Mouse (Mus musculus) gastrocnemius, adult 8-10 months (tissue): Measurements from ENCODE around the gene Pdzph1. TPM values are rescaled to one million over a fixed set of nuclear protein-coding genes. Genes with fewer than 3 reads are reported as not detected.
A peak's percentile ranks its signal among the peaks of the same experiment; 100 is the strongest.

Source experiments
- DNase-seq, 2 experiments: peaks; one replicate each; pipeline ENCODE4 v3.0.0; 2022; ENCODE audit warnings: low spot score in 2 of 2
- total RNA-seq, 4 experiments: library from RNA; stranded (reverse); gene quantifications; 2 replicates each; pipeline ENCODE4 v1.2.4; 2022

Gene Pdzph1
- not detected for total RNA-seq

DNA sequence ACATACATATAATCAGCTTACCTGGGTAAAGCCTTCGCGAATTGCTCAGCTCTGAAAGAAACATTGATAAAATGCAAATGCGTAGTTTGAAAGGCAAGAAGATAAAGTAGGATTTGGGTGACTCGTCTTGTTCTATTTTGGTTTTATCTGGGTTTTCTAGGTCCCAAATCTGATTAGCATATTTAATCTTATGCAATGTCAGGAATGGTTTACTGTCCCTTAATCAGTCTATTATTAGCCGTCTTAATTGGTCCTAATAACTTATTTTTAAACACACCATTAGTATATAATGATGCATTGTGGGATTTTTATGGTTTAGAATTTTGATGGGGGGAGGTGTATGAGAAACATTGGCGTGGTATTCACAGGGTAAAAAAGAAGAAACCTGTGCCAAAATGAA lies at the start of gene Pdzph1:
TSS of gene Pdzph1 (minus strand) at position 101 of the 400 bp plus-strand sequence.
- DNase-seq: no peak

- no peak for DNase-seq
Observed at GRCm38 (mm10) chr17:59039754-59040153, 48.6 kb upstream of the Pdzph1 start.

GRCm38 (mm10) chr17:59033445-59033844 lies 42.3 kb upstream of the Pdzph1 start:
- no peak for DNase-seq

- DNase-seq: no peak
Observed at GRCm38 (mm10) chr17:59026336-59026735, 35.2 kb upstream of the Pdzph1 start.

- no peak for DNase-seq
Observed at GRCm38 (mm10) chr17:59024502-59024901, 33.3 kb upstream of the Pdzph1 start.

DNA sequence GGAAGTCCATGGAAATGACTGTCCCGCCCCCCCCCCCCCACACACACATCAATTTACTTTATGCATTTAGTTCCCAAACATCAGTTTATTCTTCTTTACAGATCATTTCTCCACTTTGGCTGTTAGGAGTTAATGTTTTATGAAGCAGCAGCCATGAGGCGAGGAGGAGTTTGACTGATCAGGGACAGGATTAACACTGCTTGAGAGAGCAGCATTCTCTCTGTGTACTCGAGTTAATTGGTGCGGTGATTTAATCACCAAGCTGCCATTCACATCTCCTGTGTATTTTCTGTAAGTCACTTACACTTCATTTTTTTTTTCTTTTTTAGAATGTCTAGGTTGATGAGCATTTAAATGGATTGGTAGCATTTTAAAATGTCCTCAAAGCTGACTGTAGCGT lies 32.8 kb upstream of the Pdzph1 start:
- no peak for DNase-seq

- DNase-seq: no peak
Observed at GRCm38 (mm10) chr17:59018666-59019065, 27.5 kb upstream of the Pdzph1 start.

- DNase-seq: peak; percentile 47 to 61
Observed at GRCm38 (mm10) chr17:59013091-59013459, 21.9 kb upstream of the Pdzph1 start, which contains the start of gene Nudt12. Nudt12 (minus strand) TSS chr17:59013372.

GRCm38 (mm10) chr17:59012421-59013090 lies 21.4 kb upstream of the Pdzph1 start:
- DNase-seq: no peak

GRCm38 (mm10) chr17:59011546-59012307 lies 20.6 kb upstream of the Pdzph1 start:
- no peak for DNase-seq

DNA sequence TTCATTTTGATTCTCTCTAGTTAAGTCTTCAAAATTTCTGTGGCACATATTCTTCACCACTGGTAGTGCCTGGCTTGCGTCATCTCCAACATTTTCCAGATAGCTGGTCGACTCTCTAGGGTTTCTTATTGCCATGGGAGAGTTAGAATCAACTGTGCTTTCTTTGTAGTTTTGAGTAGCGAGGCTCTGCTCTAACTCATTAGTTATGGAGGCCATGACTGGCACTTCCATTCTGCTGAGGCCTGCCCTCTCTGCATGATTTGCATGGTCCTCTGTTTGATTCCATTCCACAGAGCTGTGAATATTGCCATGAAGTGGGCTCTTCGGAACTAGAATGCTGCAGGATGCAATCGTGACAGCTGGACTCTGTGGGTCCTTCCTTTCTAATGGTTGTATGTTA lies 17.9 kb downstream of the Pdzph1 start:
- no peak for DNase-seq

DNA sequence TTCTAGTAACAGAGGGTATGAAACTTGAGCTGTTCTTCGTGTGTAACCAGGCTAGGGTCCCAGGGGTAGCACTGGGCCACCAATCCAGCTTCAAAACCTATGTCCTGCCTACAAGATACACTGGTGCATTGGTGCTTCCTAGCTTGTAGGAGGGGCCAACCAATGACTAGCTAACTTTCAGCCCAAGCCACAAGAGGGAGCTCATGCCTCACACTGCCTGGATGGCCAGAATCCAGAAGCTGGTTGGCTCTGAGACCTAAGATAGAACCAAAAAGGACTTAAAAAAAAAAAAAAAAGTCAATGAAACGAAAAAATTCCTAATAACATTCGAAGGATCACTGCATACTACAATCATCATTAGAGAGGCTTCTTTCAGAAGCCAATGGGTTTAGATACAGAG lies 31.3 kb downstream of the Pdzph1 start:
- DNase-seq: no peak

DNA sequence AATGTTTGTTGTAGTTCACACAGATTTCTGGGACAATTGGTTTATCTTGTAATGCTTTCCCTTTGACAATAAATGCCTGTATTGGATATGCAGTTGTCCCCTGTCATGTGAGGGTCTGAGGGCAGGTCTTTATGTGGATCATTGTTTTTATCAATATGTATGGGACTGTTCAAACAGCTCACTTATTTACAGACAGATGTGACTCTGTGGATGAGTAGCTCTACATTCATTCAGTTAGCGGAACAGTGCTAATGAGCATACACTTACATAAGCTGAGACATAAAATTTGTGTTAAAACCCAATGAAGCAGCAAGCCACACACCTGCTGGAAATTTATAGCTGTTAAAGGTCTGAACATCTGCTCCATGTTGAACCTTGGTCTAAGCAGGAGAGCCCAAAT lies 34.1 kb downstream of the Pdzph1 start:
- DNase-seq: no peak

DNA sequence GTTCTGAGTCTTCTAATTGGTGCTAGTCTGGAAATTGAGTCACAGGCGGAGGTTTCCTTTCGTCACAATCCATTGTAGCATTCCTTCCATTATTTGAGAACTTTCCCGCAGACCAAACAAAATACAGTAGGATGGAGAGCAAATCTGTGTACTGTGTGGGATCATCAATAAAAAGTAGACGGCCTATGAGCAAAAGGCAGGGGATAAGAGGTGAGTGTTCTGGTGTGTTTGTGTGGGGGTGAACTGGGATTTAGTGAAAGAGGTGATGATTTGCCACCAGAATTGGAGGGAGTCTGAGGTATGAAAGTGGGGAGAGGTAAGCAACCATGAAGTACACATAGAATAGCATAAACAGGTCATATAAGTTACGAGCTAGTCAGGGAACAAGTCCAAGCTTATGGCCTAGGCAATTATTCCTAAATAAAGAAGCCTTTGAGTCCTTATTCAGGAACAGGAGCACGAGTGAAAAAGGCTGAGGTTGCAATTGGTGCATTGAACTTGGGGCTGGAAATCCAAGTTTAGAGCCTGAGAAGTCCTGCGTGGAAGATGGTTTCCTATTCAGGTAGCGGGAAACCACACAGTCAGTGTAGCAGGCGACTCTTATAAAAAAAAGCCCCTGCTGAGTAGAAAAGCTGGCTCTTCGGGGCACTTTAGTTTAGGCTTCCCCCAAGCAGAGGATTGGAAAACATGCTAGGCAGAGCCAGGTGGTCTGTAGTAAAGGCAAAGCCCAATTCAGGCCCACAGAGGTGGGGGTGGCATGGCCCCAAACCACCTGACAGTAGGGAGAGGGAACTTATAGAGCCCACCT lies 48.0 kb downstream of the Pdzph1 start:
- DNase-seq: no peak

DNA sequence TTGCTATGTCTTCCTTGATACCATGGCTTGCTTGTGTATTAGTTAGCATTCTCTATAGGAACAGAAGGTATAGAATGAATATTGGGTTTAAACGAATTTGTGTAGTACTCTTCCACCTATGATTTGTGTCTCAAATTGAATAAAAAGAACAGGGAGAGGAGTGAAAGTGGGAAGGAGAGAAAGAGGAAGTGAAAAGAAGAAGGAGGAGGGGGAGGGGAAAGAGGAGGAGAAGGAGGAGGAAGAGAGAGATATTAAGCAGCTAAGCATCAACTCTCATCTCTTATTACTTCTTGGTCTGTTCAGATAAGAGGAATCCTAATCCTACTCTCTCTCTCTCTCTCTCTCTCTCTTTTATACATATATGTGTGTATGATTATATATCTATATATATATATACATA lies 52.6 kb downstream of the Pdzph1 start:
- no peak for DNase-seq

DNA sequence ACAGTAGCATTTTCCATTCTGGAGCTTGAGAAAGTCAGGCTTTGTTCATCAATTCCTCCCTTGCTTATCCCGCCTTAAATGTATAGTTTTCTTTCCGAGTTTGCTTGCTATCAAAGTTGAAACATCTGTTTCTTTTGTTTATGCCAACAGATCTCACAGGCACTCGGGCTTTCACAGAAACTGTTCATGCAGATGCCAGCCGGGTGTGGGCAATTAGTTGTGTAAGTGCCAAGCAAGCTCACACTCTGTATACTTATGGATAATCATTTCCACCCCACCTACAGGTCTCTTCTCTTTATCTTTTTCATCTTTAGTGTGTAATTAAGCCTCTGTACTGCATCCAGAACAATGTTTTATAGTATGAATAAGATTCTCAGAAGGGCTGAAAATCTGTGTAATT lies 53.6 kb downstream of the Pdzph1 start:
- no peak for DNase-seq

- no peak for DNase-seq
Observed at GRCm38 (mm10) chr17:58932983-58933280, 58.2 kb downstream of the Pdzph1 start.

- no peak for DNase-seq
Observed at GRCm38 (mm10) chr17:58932279-58932982, 58.7 kb downstream of the Pdzph1 start.

- no peak for DNase-seq
Observed at GRCm38 (mm10) chr17:58924754-58925546, 66.2 kb downstream of the Pdzph1 start.

GRCm38 (mm10) chr17:58923901-58924476 lies 67.2 kb downstream of the Pdzph1 start:
- DNase-seq: no peak
